Mouse (Mus musculus): ENCODE measurements at regions not wholly inside any gene's neighbourhood (a gene's known extent, or its start where the extent isn't known, plus 50 kb on each side); places are given as distances from the start of the nearest gene placed in this dataset.

- no peak overlapping the region for H3K4me3 ChIP-seq (ENCODE audit: control insufficient read depth in 1 of 2, insufficient read depth in 1 of 2, low read depth in 2 of 2, low read length in 2 of 2)
- no peaks in the 10 kb centered on the region for H3K9me3 ChIP-seq (replicated peaks; ENCODE audit: insufficient read depth, low read length)
- H3K27ac ChIP-seq (ENCODE audit: control insufficient read depth, low read depth, low read length): no peak overlapping the region
- H3K9ac ChIP-seq (ENCODE audit: control insufficient read depth, low read depth, low read length, poor library complexity, severe bottlenecking): no peak overlapping the region
- no peak for DNase-seq (ENCODE audit: low read depth, low spot score)
- no peaks in the 10 kb centered on the region for H3K4me1 ChIP-seq (ENCODE audit: control insufficient read depth in 1 of 2, insufficient read depth in 2 of 2, low read length in 2 of 2)
- H3K36me3 ChIP-seq (ENCODE audit: control insufficient read depth in 1 of 2, insufficient read depth in 2 of 2, low read length in 2 of 2): no peaks in the 10 kb centered on the region
- no peaks in the 10 kb centered on the region for H3K79me2 ChIP-seq (ENCODE audit: control insufficient read depth, insufficient read depth, low read length, poor library complexity)
- H3K27me3 ChIP-seq (ENCODE audit: control insufficient read depth in 1 of 2, insufficient read depth in 2 of 2, low read length in 2 of 2): no peaks in the 10 kb centered on the region
- TF ChIP-seq POLR2AphosphoS5 (IDR thresholded peaks at IDR 0.05; ENCODE audit: borderline replicate concordance, low read depth, low read length) (no peak), MYC (IDR thresholded peaks at IDR 0.05; ENCODE audit: low read depth, low read length) (no peak), CTCF (IDR thresholded peaks at IDR 0.05 in 2 of 3, conservative IDR thresholded peaks at IDR 0.05 in 1 of 3; ENCODE audit: control insufficient read depth in 1 of 3, insufficient read depth in 1 of 3, low read depth in 2 of 3, low read length in 3 of 3, poor library complexity in 1 of 3, severe bottlenecking in 1 of 3) (no peak), EP300 (IDR thresholded peaks at IDR 0.05; ENCODE audit: low read depth in 1 of 2, low read length in 2 of 2) (no peak), GATA1 (IDR thresholded peaks at IDR 0.05; ENCODE audit: low read depth, low read length) (no peak), POLR2AphosphoS2 (IDR thresholded peaks at IDR 0.05; ENCODE audit: low read length) (no peak), ZNF384 (IDR thresholded peaks at IDR 0.05; ENCODE audit: low read depth, low read length) (no peak), JUND (IDR thresholded peaks at IDR 0.05; ENCODE audit: low read depth, low read length) (no peak), SIN3A (IDR thresholded peaks at IDR 0.05; ENCODE audit: low read length) (no peak), ZKSCAN1 (IDR thresholded peaks at IDR 0.05; ENCODE audit: low read depth, low read length) (no peak), KAT2A (conservative IDR thresholded peaks at IDR 0.05; ENCODE audit: low read depth, low read length) (no peak), TCF12 (IDR thresholded peaks at IDR 0.05; ENCODE audit: low read depth, low read length) (no peak), ZC3H11A (IDR thresholded peaks at IDR 0.05; ENCODE audit: low read depth, low read length) (no peak), MEF2A (IDR thresholded peaks at IDR 0.05; ENCODE audit: extremely low read depth, insufficient replicate concordance, low read depth, low read length, poor library complexity, severe bottlenecking) (no peak), MAX (IDR thresholded peaks at IDR 0.05; ENCODE audit: low read length) (no peak), USF2 (IDR thresholded peaks at IDR 0.05; ENCODE audit: borderline replicate concordance in 1 of 2, insufficient read depth in 1 of 2, low read depth in 1 of 2, low read length in 2 of 2) (no peak), CHD1 (IDR thresholded peaks at IDR 0.05; ENCODE audit: low read depth, low read length) (no peak), RCOR1 (IDR thresholded peaks at IDR 0.05; ENCODE audit: low read depth, low read length) (no peak), UBTF (IDR thresholded peaks at IDR 0.05; ENCODE audit: borderline replicate concordance, insufficient read depth, low read depth, low read length) (no peak), TBP (IDR thresholded peaks at IDR 0.05; ENCODE audit: low read depth, low read length) (no peak)
Observed at GRCm38 (mm10) chr15:71302541-71302940, 2531.8 kb upstream of the Gm6569 start.

- no peak overlapping the region for H3K4me3 ChIP-seq (ENCODE audit: control insufficient read depth in 1 of 2, insufficient read depth in 1 of 2, low read depth in 2 of 2, low read length in 2 of 2)
- no peaks in the 10 kb centered on the region for H3K27me3 ChIP-seq (ENCODE audit: control insufficient read depth in 1 of 2, insufficient read depth in 2 of 2, low read length in 2 of 2)
- no peak for TF ChIP-seq POLR2AphosphoS2 (IDR thresholded peaks at IDR 0.05; ENCODE audit: low read length)
- TF ChIP-seq BHLHE40 (IDR thresholded peaks at IDR 0.05; ENCODE audit: borderline replicate concordance, low read depth, low read length): no peak
- no peak for TF ChIP-seq TBP (IDR thresholded peaks at IDR 0.05; ENCODE audit: low read depth, low read length)
- TF ChIP-seq CHD2 (IDR thresholded peaks at IDR 0.05; ENCODE audit: low read length): no peak
- no peak for TF ChIP-seq TAL1 (IDR thresholded peaks at IDR 0.05; ENCODE audit: low read length)
- no peak for TF ChIP-seq MAFK (IDR thresholded peaks at IDR 0.05; ENCODE audit: borderline replicate concordance, low read depth, low read length)
- TF ChIP-seq MXI1 (IDR thresholded peaks at IDR 0.05; ENCODE audit: low read depth, low read length): no peak
- no peak for DNase-seq (ENCODE audit: low read depth, low spot score)
- no peak overlapping the region for H3K9ac ChIP-seq (ENCODE audit: control insufficient read depth, low read depth, low read length, poor library complexity, severe bottlenecking)
- no peaks in the 10 kb centered on the region for H3K4me1 ChIP-seq (ENCODE audit: control insufficient read depth in 1 of 2, insufficient read depth in 2 of 2, low read length in 2 of 2)
- no peak overlapping the region for H3K27ac ChIP-seq (ENCODE audit: control insufficient read depth, low read depth, low read length)
- no peaks in the 10 kb centered on the region for H3K36me3 ChIP-seq (ENCODE audit: control insufficient read depth in 1 of 2, insufficient read depth in 2 of 2, low read length in 2 of 2)
- H3K79me2 ChIP-seq (ENCODE audit: control insufficient read depth, insufficient read depth, low read length, poor library complexity): no peaks in the 10 kb centered on the region
- no peaks in the 10 kb centered on the region for H3K9me3 ChIP-seq (replicated peaks; ENCODE audit: insufficient read depth, low read length)
Observed at GRCm38 (mm10) chr15:71310230-71310629, 2524.1 kb upstream of the Gm6569 start.
